Mouse (Mus musculus) lung, postnatal 36 days (tissue): Measurements from ENCODE around the gene Gaa.
"Not testable (repeated sequence)": the region's sequence is repeated elsewhere in the genome, so short reads cannot be mapped to it uniquely, and the experiment has no call there.

Experiments used
- DNase-seq: peaks from one replicate; pipeline ENCODE4 v3.0.0; 2022; ENCODE audit warnings: mixed read lengths

The Gaa gene

DNA sequence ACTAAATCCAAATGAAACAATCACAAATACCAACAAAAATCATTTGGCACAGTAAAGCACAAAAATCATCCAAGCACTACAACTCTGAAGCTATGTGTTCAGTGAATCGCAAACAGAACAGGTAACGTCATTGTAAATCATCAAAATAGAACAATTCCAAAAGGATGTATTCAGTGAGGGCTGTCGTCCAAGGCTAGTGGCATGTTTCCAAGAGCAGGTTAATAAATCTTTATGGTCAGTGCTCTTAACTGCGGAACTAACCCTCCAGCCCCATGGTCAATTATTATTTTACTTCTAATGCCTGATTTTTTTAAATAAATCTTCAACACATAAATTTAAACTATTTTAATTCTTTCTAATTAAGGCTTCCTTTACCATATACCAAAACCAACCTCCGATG lies 11.1 kb upstream of the Gaa start:
- not testable (repeated sequence) for DNase-seq

DNA sequence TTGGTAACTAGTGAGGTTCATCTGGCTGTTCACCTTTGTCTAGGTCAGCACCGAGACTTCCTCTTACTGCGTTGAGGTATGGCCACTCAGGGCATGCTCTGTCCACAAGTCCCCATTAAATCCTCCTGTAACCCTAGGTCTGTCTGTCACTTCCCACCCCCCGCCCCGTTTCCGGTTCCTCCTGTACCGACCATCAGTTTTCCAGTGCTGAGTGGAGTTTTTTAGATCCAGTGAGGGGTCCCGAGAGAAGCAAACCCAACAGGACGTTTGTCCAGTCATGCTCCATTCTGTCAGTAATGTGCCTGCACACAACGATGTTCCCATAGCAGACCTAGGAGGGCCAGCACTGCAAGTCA lies 9.5 kb upstream of the Gaa start:
- DNase-seq, result no peak

DNA sequence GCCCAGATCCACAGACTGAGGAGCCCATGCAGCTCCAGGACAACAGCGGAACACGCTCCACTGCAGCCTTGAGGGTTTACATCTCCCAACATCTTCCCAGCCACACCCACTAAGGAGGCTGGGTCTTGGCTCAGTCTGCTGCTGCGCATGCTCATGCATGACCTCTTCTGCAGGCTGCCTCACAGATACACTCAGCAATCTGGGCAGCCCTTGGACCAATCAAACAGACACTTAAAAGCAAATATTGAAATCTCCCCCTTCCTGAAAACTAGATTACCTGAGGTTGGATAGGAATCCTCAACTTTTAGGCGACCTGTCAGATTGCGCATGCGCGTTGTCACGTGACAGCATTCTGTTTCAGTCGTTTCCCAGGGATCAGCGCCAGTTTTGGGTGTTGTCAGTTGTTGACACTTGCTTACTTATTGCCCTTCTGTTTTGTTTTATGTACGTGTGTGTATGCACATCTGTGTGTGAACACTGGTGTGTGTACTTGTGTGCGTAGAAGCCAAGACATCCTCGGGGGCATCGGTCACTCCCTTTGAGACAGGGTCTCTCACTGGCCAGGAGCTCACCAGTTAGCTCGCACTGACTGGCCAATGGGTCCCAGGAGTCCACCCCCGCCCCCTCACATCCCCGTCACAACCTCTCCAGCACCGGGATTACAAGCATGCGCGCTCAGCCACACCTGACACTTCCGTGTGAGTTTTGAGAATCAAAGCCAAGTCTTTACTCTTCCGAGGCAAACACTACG lies 8.9 kb upstream of the Gaa start:
- peak; percentile 84 for DNase-seq

DNA sequence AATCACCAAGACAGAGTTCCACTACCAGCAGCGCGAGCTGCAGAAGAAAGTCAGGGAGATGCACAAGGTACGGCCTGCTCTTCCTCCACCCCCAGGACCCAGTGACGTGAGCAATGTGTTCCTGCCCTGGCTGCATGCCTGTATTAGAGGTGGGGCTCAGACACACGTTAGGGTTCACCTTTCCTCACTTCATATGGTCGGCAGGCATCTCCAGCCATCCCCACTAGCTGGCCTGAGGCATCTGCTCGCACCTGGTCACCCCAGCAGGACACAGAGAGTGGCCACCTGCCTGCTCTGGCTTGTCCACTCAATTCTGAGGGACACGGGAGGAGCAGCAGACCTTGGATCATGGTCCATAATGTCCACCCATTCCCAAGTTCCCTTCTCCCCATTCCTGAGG lies 7.7 kb upstream of the Gaa start:
- DNase-seq, result no peak

DNA sequence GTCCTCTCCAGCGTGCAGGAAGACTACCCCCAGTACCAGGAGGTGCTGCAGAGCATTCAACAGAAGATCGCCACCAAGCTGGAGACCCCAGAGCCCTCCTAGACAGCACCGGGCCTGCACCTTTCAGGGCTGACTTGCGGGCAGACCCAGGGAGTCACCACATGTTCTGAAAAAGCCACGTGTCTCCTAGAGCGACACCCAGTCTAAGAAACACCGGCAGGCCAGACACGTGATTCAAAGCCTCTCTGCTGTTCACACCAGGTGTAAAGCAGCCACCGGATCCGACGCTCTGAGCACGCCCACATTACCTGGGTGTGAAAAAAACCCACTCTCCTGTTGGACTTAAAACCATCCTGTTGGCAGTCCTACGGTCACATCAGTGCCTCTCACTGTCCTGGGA lies 3.3 kb upstream of the Gaa start:
- no peak for DNase-seq

DNA sequence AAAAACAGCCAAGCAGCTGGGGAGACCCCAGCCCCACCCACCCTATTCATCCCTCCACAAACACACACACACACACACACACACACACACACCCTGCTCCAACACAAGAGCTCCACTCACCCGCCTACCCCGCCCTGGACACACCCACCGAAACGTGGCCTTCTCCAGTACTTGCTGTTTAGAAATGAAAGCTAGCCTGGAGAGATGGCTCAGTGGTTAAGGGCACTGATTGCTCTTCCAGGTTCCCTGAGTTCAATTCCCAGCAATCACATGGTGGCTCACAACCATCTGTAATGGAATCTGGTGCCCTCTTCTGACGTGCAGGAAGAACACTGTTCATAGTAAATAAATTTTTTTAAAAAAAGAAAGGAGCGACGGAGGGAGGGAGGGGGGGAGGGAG lies 1.9 kb upstream of the Gaa start:
- DNase-seq, result no peak

DNA sequence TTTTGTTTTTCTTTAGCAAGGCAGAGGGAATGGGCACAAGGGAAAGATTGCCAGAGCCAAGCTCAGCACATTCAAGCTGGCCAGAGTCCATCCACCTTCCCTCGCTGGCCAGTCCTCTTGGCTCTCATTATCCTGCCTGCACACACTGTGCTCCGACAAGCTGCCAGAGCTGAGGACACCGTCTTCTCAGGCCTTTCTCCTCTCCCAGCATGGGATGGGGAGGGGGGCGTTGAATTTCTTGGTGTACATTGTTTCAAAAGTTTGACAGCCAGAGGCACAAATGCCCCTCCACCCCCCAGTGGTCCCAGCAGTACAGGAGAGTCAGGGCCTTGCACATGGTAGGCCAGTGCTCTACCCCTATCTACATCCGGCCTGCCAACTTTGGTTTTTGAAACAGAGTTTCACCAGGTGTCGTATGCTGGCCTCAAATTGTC lies 429 bp upstream of the Gaa start:
- peak; percentile 33 for DNase-seq

DNA sequence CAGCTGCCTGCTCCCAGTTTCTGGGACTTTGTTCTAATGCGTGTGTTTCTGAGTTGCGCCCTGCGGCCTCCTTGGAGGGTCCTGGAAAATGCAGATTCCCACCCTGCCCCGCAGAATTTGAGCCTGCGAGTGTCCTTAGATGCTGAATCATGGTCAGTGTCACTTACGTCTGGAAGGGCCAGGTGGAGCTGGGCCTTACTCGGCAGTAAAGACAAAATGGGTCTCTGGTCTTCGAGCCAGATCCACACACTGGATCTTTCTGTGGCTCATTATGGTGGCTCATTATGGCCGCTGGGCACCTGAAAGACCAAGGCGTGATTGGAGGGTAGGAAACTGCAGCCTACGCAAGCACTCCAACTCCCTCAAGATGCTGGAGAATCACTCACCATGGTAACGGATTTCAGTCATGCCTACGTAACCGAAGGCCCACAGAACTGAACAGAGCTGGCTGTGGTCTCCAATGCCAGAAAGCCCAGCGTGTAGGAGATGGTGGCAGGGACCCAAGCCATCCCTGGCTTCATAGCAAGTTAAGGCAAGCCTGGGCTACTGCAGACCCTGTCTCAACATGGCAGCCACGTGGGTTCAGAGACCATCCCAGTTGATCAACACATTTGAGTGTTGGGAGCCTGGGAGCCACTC lies 989 bp downstream of the Gaa start:
- DNase-seq, result peak; percentile 44

DNA sequence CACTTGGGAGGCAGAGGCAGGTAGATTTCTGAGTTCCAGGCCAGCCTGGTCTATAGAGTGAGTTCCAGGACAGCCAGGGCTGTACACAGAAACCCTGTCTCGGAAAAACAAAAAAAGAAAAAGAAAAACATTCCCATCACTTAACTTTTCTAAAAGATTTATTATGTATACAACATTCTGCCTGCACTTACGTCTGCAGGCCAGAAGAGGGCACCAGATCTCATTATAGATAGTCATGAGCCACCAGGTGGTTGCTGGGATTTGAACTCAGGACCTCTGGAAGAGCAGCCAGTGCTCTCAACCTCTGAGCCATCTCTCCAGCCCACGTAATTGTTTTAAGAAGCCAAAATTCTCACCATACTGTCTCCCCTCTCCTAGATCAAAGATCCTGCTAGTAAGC lies 4.8 kb downstream of the Gaa start:
- DNase-seq, result not testable (repeated sequence)

DNA sequence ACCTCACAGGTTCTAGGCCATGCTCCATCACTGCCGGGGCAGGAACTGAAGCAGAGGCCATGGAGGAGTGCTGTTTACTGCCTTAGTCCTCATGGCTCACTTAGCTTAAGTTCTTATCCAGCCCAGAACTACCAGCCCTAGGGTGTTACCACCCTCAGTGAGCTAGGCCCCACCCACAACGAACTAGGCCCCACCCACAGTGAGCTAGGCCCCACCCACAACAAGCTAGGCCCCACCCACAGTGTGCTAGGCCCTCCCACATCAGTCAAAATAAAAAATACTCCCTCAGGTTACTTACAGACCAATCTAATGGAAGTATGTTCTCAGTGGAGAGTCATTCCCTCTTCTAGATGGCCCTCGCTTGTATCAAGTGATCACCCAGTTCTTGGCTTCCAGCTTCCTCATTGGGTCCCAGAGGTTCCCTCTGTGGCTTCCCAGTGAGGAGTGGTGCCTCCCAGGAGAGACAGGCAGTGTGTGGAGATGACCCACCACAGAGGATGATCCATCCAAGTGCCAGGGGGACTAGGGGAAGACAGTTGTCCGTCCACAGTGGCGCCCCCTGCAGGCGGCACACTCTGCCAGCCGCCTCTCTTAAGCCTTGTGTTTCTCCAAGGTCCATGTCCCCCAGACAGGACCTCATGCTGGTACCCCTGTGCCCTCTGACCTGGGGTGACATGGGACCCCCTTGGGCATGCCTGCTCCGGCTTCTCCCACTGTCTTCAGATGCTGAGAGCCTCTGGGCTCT lies 5.7 kb downstream of the Gaa start:
- DNase-seq, result no peak

DNA sequence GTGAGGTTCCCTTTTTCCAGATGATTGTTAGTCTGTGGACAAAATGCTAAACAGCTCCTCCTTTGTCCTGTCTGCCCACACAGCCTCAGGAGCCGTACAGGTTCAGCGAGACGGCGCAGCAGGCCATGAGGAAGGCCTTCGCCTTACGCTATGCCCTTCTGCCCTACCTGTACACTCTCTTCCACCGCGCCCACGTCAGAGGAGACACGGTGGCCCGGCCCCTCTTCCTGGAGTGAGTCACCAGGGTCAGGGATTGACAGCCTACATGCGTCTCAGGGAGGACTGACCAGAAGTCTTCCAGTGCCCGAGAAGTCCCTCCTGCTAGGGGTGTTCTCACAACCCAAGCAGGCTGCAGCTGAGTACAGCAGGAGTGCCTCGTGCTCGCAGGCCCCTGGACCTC lies 13.3 kb downstream of the Gaa start:
- DNase-seq, result no peak

DNA sequence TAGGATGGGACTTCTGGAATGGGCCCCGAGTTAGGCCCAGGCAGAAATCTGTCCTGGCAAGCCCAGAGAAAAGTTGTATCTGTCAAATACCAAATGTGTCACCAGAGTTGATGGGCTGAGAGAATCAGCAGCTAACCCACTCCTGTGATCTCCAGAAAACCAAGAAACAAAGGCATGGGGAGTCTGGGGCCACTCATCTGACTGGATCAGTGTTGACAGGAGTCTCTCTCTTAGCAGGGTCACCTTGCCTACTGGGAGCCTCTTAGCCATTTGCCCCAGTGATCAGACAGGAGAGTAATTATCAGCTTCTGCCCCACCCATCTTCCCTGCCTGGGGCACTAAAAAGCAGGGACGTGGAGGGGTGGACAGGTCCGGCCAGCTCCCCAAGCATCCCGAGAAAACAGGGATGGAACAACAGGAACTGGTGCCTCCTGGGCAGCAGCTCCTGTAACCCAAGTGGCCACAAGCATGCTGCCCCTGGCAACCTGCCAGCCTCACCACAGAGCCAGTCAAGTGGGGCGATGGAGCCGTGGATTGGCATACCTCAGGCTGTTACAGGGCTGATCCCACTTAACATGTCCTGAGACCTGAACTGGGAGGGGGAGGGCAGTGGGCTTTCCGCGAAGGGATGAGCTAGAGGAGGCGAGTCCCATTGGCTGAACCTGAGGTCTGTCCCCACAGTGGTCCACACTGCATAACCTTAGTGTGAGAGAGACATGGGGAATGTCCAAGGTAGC lies 18.3 kb downstream of the Gaa start:
- DNase-seq, result peak; percentile 70

DNA sequence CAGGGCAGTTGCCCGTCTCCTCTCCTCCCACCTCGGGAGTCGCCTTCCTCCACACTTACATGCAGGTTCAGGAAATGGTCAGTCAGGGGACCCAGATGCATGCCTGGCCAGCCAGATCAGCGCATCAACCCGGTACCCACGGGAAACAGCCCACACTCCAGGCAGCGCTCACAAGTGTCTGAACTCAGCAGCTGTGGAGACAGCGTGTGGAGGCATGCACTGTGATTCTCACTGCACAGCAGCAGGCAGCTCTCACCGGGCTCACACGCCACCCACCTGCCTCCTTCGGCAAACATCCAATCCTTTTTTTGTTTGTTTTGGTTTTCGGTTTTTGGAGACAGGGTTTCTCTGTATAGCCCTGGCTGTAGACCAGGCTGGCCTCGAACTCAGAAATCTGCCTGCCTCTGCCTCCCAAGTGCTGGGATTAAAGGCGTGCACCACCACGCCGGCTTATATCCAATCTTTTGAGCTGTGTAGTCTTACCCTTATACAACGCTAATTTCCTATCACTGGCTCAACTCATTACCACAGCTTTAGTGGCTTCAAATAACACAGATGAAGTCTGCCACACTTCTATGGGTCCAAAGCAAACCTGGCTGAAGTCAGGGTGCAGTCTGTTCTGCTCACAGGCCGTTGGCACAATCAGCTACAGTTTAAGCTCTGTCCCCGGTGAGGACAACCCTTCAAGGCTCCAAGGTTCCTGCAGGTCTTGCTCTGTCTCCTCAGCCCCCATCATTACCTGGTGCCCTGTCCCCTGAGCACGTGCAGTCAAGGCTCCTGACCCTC lies 19.7 kb downstream of the Gaa start:
- no peak for DNase-seq

DNA sequence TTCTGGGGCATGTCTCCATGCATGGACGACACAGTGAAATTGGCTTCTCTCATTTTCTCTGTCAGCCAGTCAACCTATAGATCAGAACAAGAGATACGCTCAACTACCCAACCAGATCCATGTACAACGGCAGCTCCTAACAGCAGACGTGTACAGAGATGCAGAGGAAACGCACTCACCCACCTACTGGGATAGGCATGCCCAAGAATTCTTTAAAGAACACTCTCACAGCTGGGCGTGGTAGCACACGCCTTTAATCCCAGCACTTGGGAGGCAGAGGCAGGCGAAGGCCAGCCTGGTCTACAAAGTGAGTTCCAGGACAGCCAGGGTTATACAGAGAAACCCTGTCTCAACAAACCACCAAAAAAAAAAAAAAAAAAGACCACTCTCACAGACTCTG lies 25.2 kb downstream of the Gaa start:
- not testable (repeated sequence) for DNase-seq

DNA sequence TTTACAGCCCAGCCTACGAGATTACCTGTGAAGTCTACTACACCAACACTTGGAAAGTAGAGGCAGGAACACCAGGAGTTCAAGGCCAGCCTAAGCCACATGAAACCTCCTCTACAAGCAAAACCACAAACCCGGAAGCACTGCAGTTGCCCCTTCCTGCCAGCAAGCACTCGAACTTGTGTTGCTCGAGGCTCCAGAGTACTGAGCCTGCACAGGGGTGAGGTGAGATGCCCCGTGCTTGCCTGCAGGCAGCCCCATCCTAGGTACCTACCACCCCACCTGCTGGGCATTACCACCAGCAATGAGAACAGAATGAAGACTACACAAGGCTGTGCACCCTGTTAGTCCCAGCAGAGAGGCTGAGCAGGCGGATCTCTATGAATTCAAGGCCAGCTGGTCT lies 30.3 kb downstream of the Gaa start:
- DNase-seq, result no peak

DNA sequence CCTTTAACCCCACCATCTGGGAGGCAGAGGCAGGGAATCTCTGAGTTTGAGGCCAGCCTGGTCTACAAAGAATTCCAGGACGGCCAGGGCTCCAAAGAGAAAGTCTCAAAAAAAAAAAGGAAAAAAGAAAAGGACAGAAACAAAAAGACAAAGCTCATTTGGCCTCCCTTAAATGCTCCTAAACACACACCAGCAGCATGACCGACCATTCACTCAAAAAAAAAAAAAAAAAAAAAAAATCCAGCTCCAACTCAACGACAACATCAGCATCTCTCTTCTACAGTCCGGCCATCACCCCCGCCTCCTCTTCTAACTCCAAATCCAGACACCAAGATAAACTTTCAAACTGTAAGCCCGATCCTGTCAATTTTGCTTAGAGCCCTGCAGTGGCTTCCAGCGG lies 31.2 kb downstream of the Gaa start:
- no peak for DNase-seq

DNA sequence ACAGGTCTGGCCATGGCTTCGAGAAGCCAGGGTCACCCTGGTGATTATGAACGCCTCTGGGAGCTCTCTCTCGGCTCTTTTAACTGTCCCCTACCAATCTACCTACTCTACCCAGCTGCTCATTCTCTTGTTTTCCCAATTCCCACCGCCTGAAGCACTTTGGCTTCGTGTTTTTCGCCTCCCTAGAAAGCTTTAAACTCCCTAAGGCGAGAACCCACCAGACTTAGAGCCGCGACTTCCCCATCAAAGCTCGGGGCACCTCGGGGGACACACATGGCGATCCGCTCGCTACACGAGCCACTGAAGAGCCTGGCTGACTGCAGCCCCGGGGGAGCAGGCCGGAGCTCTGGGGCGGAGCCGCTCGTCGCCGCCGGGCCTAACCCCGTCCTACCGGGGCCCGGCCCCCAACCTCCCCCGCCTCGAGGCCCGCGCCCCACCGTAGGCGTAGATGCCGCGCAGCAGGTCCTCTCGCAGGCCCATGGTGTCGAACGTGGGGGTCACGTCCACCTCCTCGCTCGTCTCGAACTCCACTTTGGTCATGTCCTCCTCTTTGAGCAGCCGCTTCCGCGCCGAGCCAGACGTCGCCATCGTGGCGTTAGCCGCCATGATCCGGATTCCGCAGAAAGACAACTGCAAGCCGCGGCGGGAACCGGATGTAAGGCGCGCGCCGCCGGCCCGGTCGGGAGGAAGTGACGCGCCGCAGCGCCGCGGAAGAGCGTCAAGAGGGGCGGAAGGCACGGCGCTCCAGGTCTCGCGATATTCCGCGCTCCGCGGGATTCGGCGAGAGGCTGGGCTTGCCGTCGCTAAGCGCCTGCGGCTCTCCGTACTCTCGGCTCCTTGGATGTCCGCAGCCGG lies 31.9 kb downstream of the Gaa start, which contains the start of gene Eif4a3:
TSS of gene Eif4a3 (minus strand) at position 699 of the 855 bp plus-strand sequence.
- peak; percentile 96 for DNase-seq

DNA sequence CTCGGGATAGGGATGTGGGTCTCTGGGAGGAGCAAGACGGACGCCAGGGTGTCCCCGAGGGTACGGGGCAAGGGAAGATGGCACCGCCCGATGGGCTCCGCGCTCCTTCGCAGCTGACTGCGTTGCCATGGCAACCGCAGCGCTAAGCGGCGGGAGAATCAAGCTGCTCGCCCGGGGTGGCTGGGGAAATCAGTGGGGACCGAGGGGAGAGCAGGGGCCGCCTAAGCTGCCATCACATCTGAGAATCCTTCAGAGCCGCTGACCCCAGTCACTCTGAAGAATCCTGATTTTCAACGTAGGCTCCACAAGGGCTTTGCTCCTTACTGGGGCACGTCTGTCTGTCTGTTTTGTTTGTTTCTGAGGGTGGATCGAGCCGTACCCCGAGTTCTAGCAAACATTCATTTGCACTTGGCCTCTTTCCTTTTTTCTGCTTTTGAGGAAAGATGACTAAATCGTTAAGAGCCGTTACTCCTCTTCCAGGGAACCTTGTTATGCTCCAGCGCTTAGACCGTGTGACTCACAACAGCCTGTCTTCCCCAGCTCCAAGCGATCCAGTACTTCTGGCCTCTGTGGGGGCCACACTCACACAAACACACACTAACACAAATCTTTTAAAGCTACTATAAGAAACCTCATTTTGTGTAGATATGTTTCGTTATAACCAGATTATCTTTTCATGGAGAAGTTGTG lies 32.7 kb downstream of the Gaa start:
- no peak for DNase-seq

DNA sequence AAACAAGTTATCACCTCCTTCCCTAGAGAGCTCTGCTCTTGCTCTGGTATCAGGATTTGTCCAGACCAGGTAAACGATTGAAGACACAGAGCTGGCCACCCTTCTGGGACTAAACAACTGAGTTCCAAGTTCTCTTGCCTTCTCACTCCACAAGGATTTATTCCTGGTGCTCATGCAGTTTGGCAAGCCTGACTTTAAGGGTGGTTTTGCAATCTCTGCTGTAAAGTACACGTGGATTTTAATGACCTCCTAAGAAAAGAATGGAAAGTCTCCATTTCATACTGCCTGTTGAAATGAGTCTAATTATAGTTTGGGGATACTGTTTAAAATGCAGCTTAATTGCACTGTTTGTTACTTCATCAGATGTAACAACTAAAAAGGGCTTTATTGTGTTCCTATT lies 33.3 kb downstream of the Gaa start:
- DNase-seq, result no peak

DNA sequence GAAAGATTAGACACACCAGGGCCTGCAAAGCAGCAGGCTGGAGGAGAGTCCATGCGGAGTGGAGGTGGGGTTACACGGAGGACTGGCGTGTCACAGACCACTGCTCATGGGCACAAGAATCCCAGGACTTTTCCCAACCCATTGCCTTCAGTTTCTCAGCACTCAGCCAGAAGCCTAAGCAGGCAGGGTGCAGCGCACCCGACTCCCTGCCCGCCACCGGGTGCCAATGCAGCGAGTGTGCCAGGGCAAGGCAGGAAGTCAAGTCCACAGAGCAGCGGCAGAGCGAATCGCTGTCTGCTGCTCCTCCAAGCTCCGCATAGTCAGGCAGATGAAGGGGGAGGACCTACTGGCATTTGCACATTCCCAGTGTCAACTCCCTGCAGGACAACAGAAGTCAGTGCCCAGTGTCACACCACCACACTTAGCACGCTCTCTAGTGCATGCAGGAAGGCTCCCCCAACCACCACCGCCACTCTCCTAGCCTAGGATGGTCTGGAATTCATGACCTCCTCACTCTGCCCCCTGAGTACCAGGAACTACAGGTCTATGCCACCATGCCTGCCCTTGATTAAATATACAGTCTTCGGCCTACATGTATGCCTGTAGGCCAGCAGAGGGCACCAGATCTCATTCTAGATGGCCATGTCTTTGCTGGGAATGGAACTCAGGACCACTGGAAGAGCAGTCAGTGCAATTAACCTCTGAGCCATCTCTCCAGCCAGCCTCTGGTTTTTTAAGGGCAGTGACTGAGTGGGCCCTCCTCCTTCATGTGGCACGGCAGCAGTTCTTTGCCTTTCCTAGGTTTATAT lies 37.4 kb downstream of the Gaa start:
- DNase-seq, result peak; percentile 65
